Mouse (Mus musculus) brown adipose tissue, adult 24 weeks (tissue): ENCODE measurements around the gene Hexim2. TPM values are rescaled to one million over a fixed set of nuclear protein-coding genes. Genes with fewer than 3 reads are reported as not detected.

Source experiments
- H3K27ac ChIP-seq: fragments of 200-500 bp; replicated peaks from 2 replicates; pipeline ENCODE4 v1.5.1; 2012; ENCODE audit warnings: low read depth, mild to moderate bottlenecking, low read length
- H3K4me1 ChIP-seq: fragments of 200-500 bp; 2 replicates; pipeline ENCODE4 v1.6.1; 2012; ENCODE audit warnings: low read length, mixed read lengths; ENCODE audit not compliant: control insufficient read depth, insufficient read depth, insufficient read length
- H3K4me3 ChIP-seq: fragments of 200-500 bp; 2 replicates; pipeline ENCODE4 v1.5.1; 2012; ENCODE audit warnings: low read depth, mild to moderate bottlenecking, low read length, moderate library complexity; ENCODE audit not compliant: insufficient read depth
- polyA plus RNA-seq: library from polyadenylated mRNA; stranded (reverse); fragments of >200 nt; gene quantifications from 2 replicates; pipeline ENCODE4 v1.2.4, GENCODE M21; 2012; ENCODE audit not compliant: missing spikeins, insufficient read depth, insufficient read length

The Hexim2 gene
- polyA plus RNA-seq, 1 experiment = 4.2 TPM

GRCm38 (mm10) chr11:103171703-103172391 is 39.6 kb downstream of the Hexim2 start:
- Histone ChIP-seq H3K27ac (peak overlapping the region; percentile 71), H3K4me3 (peak overlapping the region; percentile 75), H3K4me1 (peaks cover 7% of the 10 kb centered on the region)

GRCm38 (mm10) chr11:103172392-103173040 is 40.3 kb downstream of the Hexim2 start:
- H3K4me1 ChIP-seq = peaks cover 7% of the 10 kb centered on the region
- peak overlapping the region; percentile 75 for H3K4me3 ChIP-seq
- peak overlapping the region; percentile 71; the same call in 1 of the 2 replicates for H3K27ac ChIP-seq

- H3K4me1 ChIP-seq = peaks cover 7% of the 10 kb centered on the region
- 0 out of 2 replicates have a peak overlapping the region, but pooled peaks have one; percentile 3 for H3K4me3 ChIP-seq
- H3K27ac ChIP-seq = peak overlapping the region; percentile 14; the same call in 1 of the 2 replicates
Observed at GRCm38 (mm10) chr11:103173041-103173770, 41.0 kb downstream of the Hexim2 start.

GRCm38 (mm10) chr11:103173771-103174344 is 41.6 kb downstream of the Hexim2 start:
- Histone ChIP-seq H3K27ac (peak overlapping the region; percentile 30), H3K4me1 (peaks cover 7% of the 10 kb centered on the region), H3K4me3 (0 out of 2 replicates have a peak overlapping the region, but pooled peaks have one; percentile 3)

- H3K4me1 ChIP-seq = peaks cover 7% of the 10 kb centered on the region
- H3K4me3 ChIP-seq = no peak overlapping the region
- H3K27ac ChIP-seq = peak overlapping the region; percentile 30; the same call in 1 of the 2 replicates
Observed at GRCm38 (mm10) chr11:103174411-103174832, 42.2 kb downstream of the Hexim2 start.

GRCm38 (mm10) chr11:103174891-103175391 is 42.7 kb downstream of the Hexim2 start:
- peak overlapping the region; percentile 86; the same call in 1 of the 2 replicates for H3K27ac ChIP-seq
- H3K4me3 ChIP-seq = no peak overlapping the region

GRCm38 (mm10) chr11:103175688-103176442 is 43.6 kb downstream of the Hexim2 start:
- peaks cover 7% of the 10 kb centered on the region for H3K4me1 ChIP-seq
- H3K27ac ChIP-seq = peak overlapping the region; percentile 86
- peak overlapping the region; percentile 39 for H3K4me3 ChIP-seq

More at GRCm38 (mm10) chr11:103174891-103175391, 42.7 kb downstream of the Hexim2 start:
- H3K4me1 ChIP-seq = peaks cover 7% of the 10 kb centered on the region

- H3K4me1 ChIP-seq = peaks cover 7% of the 10 kb centered on the region
- H3K27ac ChIP-seq = peak overlapping the region; percentile 41; the same call in 1 of the 2 replicates
- H3K4me3 ChIP-seq = no peak overlapping the region; the same call in 1 of the 2 replicates
Observed at GRCm38 (mm10) chr11:103176510-103176909, 44.3 kb downstream of the Hexim2 start.

GRCm38 (mm10) chr11:103177216-103177615 is 45.0 kb downstream of the Hexim2 start:
- no peak overlapping the region; the same call in 1 of the 2 replicates for H3K27ac ChIP-seq
- peaks cover 7% of the 10 kb centered on the region for H3K4me1 ChIP-seq
- no peak overlapping the region for H3K4me3 ChIP-seq

- Histone ChIP-seq H3K4me1 (peaks cover 7% of the 10 kb centered on the region), H3K4me3 (no peak overlapping the region), H3K27ac (no peak overlapping the region)
Observed at GRCm38 (mm10) chr11:103177815-103178485, 45.7 kb downstream of the Hexim2 start.

GRCm38 (mm10) chr11:103178748-103179147 is 46.5 kb downstream of the Hexim2 start:
- Histone ChIP-seq H3K4me1 (peaks cover 7% of the 10 kb centered on the region), H3K27ac (no peak overlapping the region), H3K4me3 (no peak overlapping the region)

GRCm38 (mm10) chr11:103180426-103180825 is 48.2 kb downstream of the Hexim2 start:
- Histone ChIP-seq H3K4me1 (no peaks in the 10 kb centered on the region; the same call in 1 of the 2 replicates), H3K4me3 (no peak overlapping the region), H3K27ac (no peak overlapping the region)

GRCm38 (mm10) chr11:103181349-103181748 is 49.1 kb downstream of the Hexim2 start:
- no peak overlapping the region for H3K4me3 ChIP-seq
- no peaks in the 10 kb centered on the region; the same call in 1 of the 2 replicates for H3K4me1 ChIP-seq
- H3K27ac ChIP-seq = no peak overlapping the region
